Mouse (Mus musculus): ENCODE data around the gene Ak9. TPM values are rescaled to one million over a fixed set of nuclear protein-coding genes. Genes with fewer than 3 reads are reported as not detected.

Gene Ak9
- polyA plus RNA-seq, 1 experiment from 2014 or later = 0.46 TPM

DNA sequence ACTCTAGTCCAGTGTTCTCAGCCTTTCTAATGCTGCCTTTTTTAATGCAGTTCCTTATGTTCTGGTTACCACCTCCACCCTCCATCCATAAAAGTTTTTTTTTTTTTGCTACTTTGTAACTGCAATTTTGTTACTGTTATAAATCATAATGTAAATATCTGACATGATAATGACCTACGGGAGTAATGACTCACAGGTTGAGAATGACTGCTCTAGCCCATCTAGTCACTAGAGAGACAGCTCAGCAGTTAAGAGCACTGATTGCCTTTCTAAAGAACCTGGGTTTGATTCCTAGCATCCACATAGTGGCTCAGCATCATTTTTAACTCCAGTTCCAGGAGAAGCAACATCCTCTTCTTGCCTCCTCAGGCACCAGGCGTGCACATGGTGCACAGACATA is 21.7 kb upstream of the Ak9 start:
- ATAC-seq (ENCODE audit: low FRiP score) (no peak), DNase-seq (ENCODE audit: low spot score) (no peak)
- Histone ChIP-seq H3K9ac (ENCODE audit: low read depth, low read length) (no peak overlapping the region), H3K4me3 (ENCODE audit: low read depth, low read length) (no peak overlapping the region), H3K4me1 (replicated peaks; ENCODE audit: control insufficient read depth, insufficient read depth, low read length) (no peaks in the 10 kb centered on the region), H3K27ac (ENCODE audit: low read depth, low read length) (no peak overlapping the region), H3K9me3 (ENCODE audit: control insufficient read depth, low read length) (no peaks in the 10 kb centered on the region), H3K27me3 (ENCODE audit: control insufficient read depth, insufficient read depth, low read length) (no peaks in the 10 kb centered on the region), H3K4me2 (replicated peaks; ENCODE audit: low read depth, low read length) (no peak overlapping the region), H3K36me3 (ENCODE audit: control insufficient read depth, insufficient read depth, low read length) (no peaks in the 10 kb centered on the region)
- 87% methylated on average over 2 of the region's 2 CpGs for WGBS

DNA sequence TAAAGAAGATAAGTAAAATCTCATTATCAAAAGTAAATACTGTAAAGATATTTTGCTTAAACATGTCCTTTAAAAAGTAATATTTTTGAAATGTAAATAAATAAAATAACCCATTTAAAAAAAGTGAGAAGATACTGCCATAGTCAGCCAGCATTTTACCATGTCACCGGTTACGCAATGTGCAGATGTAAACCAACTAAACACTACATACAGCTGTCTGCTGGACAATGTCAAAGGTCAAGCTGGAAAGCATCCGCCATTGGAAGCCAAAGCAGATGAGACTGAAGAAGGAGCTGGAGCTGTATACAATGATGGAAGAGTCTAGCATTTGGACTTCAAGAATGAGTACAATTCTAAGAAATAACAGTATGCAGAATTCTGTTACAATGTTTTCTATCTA is 16.2 kb upstream of the Ak9 start:
- 85% methylated on average over 3 of the region's 3 CpGs for WGBS
- H3K9me3 ChIP-seq (ENCODE audit: control insufficient read depth, low read length) = no peaks in the 10 kb centered on the region
- H3K27ac ChIP-seq (ENCODE audit: low read depth, low read length) = no peak overlapping the region
- no peaks in the 10 kb centered on the region for H3K36me3 ChIP-seq (ENCODE audit: control insufficient read depth, insufficient read depth, low read length)
- H3K4me1 ChIP-seq (replicated peaks; ENCODE audit: control insufficient read depth, insufficient read depth, low read length) = no peaks in the 10 kb centered on the region
- H3K27me3 ChIP-seq (ENCODE audit: control insufficient read depth, insufficient read depth, low read length) = no peaks in the 10 kb centered on the region
- DNase-seq (ENCODE audit: low spot score) = no peak
- H3K4me3 ChIP-seq (ENCODE audit: low read depth, low read length) = no peak overlapping the region
- H3K4me2 ChIP-seq (replicated peaks; ENCODE audit: low read depth, low read length) = no peak overlapping the region
- no peak for ATAC-seq (ENCODE audit: low FRiP score)
- no peak overlapping the region for H3K9ac ChIP-seq (ENCODE audit: low read depth, low read length)

DNA sequence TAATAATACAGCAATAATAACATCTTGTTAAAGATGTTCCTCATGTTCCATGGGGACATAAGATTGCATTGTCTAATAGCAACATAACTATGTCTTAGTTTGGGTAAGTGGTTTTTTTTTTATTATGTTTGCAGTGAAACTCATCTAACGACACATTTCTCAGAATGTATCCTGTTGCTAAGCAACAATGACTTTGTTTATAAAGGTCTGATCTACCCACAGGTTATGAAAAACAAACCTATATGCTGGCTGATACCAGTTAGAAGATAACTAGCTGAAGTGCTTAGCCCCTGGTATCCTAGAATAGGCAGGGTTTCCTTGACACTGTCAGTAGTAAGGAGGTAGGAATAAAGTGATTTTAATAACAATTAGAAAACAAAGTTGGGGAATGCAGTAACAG is 15.7 kb upstream of the Ak9 start:
- Histone ChIP-seq H3K27ac (ENCODE audit: low read depth, low read length) (no peak overlapping the region), H3K9me3 (ENCODE audit: control insufficient read depth, low read length) (no peaks in the 10 kb centered on the region), H3K27me3 (ENCODE audit: control insufficient read depth, insufficient read depth, low read length) (no peaks in the 10 kb centered on the region), H3K9ac (ENCODE audit: low read depth, low read length) (no peak overlapping the region), H3K4me2 (replicated peaks; ENCODE audit: low read depth, low read length) (no peak overlapping the region), H3K4me3 (ENCODE audit: low read depth, low read length) (no peak overlapping the region), H3K36me3 (ENCODE audit: control insufficient read depth, insufficient read depth, low read length) (no peaks in the 10 kb centered on the region), H3K4me1 (replicated peaks; ENCODE audit: control insufficient read depth, insufficient read depth, low read length) (no peaks in the 10 kb centered on the region)
- 90% methylated on average over 1 of the region's 1 CpGs for WGBS
- DNase-seq (ENCODE audit: low spot score) (no peak), ATAC-seq (ENCODE audit: low FRiP score) (no peak)

DNA sequence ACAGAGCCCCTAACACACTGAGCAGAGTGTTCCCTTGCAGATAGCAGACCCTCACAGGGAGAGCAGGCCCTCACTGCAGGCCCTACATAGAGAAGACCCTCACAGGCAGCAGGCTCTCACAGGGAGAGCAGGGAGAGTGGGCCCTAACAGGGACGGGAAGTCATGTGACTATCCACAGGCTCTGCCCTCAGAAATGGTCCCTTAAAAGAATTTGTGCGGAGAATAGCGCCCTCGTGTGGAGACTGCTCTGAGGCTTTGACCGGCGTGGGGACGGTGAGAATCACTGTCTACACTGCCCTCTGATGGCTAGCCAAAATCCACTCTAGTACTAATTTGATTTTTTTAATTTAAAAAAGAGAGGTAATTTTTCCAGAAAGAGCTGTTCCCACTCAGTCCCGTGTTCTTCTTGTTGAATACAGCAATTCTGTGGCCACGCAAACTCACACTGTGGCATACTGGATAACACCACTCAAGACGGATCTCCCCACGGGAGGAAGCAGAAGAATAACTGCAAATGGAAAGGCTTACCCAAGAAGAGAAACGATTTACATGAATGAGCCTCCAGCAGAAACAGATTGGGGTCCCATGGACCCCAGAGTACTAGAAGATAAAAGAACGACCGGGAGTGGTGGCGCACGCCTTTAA is 14.9 kb upstream of the Ak9 start:
- WGBS = 40% methylated on average over 16 of the region's 16 CpGs

GRCm38 (mm10) chr10:41291021-41291420 is 12.8 kb upstream of the Ak9 start:
- Histone ChIP-seq H3K4me3 (ENCODE audit: low read depth, low read length) (no peak overlapping the region), H3K4me1 (replicated peaks; ENCODE audit: control insufficient read depth, insufficient read depth, low read length) (no peaks in the 10 kb centered on the region), H3K4me2 (replicated peaks; ENCODE audit: low read depth, low read length) (no peak overlapping the region), H3K27ac (ENCODE audit: low read depth, low read length) (no peak overlapping the region), H3K9ac (ENCODE audit: low read depth, low read length) (no peak overlapping the region), H3K9me3 (ENCODE audit: control insufficient read depth, low read length) (no peaks in the 10 kb centered on the region), H3K36me3 (ENCODE audit: control insufficient read depth, insufficient read depth, low read length) (no peaks in the 10 kb centered on the region), H3K27me3 (ENCODE audit: control insufficient read depth, insufficient read depth, low read length) (no peaks in the 10 kb centered on the region)
- ATAC-seq (ENCODE audit: low FRiP score) (no peak), DNase-seq (ENCODE audit: low spot score) (no peak)
- 90% methylated on average over 2 of the region's 2 CpGs for WGBS

More for the DNA sequence above, 14.9 kb upstream of the Ak9 start:
- Histone ChIP-seq H3K9ac (ENCODE audit: low read depth, low read length) (peak overlapping the region; percentile 31), H3K4me2 (replicated peaks; ENCODE audit: low read depth, low read length) (no peak overlapping the region), H3K4me1 (replicated peaks; ENCODE audit: control insufficient read depth, insufficient read depth, low read length) (no peaks in the 10 kb centered on the region), H3K27me3 (ENCODE audit: control insufficient read depth, insufficient read depth, low read length) (no peaks in the 10 kb centered on the region), H3K4me3 (ENCODE audit: low read depth, low read length) (no peak overlapping the region), H3K36me3 (ENCODE audit: control insufficient read depth, insufficient read depth, low read length) (no peaks in the 10 kb centered on the region), H3K27ac (ENCODE audit: low read depth, low read length) (no peak overlapping the region), H3K9me3 (ENCODE audit: control insufficient read depth, low read length) (no peaks in the 10 kb centered on the region)
- ATAC-seq (ENCODE audit: low FRiP score) = peak; percentile 88
- DNase-seq (ENCODE audit: low spot score) = peak; percentile 96

DNA sequence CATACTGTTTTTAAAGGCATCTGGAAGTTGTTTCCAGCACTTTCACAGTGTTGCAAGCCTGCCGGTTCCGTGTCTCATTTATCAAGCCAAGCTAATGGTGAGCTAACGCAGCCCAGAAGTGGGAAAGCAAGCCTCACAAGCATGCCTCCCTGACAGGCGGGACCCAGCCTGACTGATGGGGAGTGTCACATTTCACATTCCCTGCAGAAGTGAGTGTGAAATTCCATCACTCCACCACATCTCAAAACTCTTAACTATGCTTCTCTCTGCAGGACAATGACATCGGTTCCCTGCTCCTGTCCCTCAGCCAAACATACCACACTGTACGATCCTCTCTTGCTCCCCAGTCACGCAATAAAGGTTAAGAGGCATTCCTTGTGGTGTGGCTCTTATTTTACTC is 10.8 kb upstream of the Ak9 start:
- DNase-seq (ENCODE audit: low spot score) (peak; percentile 30), ATAC-seq (ENCODE audit: low FRiP score) (no peak)
- Histone ChIP-seq H3K27me3 (ENCODE audit: control insufficient read depth, insufficient read depth, low read length) (no peaks in the 10 kb centered on the region), H3K4me2 (replicated peaks; ENCODE audit: low read depth, low read length) (no peak overlapping the region), H3K36me3 (ENCODE audit: control insufficient read depth, insufficient read depth, low read length) (no peaks in the 10 kb centered on the region), H3K27ac (ENCODE audit: low read depth, low read length) (no peak overlapping the region), H3K4me3 (ENCODE audit: low read depth, low read length) (no peak overlapping the region), H3K4me1 (replicated peaks; ENCODE audit: control insufficient read depth, insufficient read depth, low read length) (no peaks in the 10 kb centered on the region), H3K9me3 (ENCODE audit: control insufficient read depth, low read length) (no peaks in the 10 kb centered on the region), H3K9ac (ENCODE audit: low read depth, low read length) (no peak overlapping the region)
- 16% methylated on average over 7 of the region's 7 CpGs for whole genome bisulfite sequencing

DNA sequence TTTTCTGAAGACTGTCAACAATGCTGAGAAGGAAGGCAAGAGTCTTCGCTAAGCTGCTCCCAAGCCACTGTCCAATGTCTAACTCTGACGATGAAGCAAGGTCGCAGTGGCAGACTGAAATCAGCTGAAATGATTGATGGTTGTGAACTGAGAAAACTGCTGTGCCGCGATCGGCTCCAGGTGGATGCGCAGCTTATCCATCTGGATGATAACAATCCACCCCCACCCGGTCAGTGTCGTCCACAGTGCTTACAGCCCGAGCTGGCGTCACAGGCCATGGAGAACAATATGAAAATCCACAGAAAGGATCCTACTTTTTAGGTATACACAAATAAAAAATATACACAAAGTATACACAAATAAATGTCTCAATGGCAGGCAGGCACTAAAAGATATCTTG is 9.0 kb upstream of the Ak9 start:
- Histone ChIP-seq H3K4me1 (replicated peaks; ENCODE audit: control insufficient read depth, insufficient read depth, low read length) (no peaks in the 10 kb centered on the region), H3K9me3 (ENCODE audit: control insufficient read depth, low read length) (no peaks in the 10 kb centered on the region), H3K36me3 (ENCODE audit: control insufficient read depth, insufficient read depth, low read length) (no peaks in the 10 kb centered on the region), H3K4me3 (ENCODE audit: low read depth, low read length) (no peak overlapping the region), H3K27ac (ENCODE audit: low read depth, low read length) (no peak overlapping the region), H3K9ac (ENCODE audit: low read depth, low read length) (no peak overlapping the region), H3K4me2 (replicated peaks; ENCODE audit: low read depth, low read length) (no peak overlapping the region), H3K27me3 (ENCODE audit: control insufficient read depth, insufficient read depth, low read length) (no peaks in the 10 kb centered on the region)
- WGBS = 65% methylated on average over 11 of the region's 11 CpGs
- ATAC-seq (ENCODE audit: low FRiP score) (peak; percentile 78), DNase-seq (ENCODE audit: low spot score) (peak; percentile 9)

GRCm38 (mm10) chr10:41295145-41295544 is 8.6 kb upstream of the Ak9 start:
- Histone ChIP-seq H3K4me2 (replicated peaks; ENCODE audit: low read depth, low read length) (no peak overlapping the region), H3K36me3 (ENCODE audit: control insufficient read depth, insufficient read depth, low read length) (no peaks in the 10 kb centered on the region), H3K27me3 (ENCODE audit: control insufficient read depth, insufficient read depth, low read length) (no peaks in the 10 kb centered on the region), H3K27ac (ENCODE audit: low read depth, low read length) (no peak overlapping the region), H3K9ac (ENCODE audit: low read depth, low read length) (no peak overlapping the region), H3K9me3 (ENCODE audit: control insufficient read depth, low read length) (no peaks in the 10 kb centered on the region), H3K4me1 (replicated peaks; ENCODE audit: control insufficient read depth, insufficient read depth, low read length) (no peaks in the 10 kb centered on the region), H3K4me3 (ENCODE audit: low read depth, low read length) (no peak overlapping the region)
- ATAC-seq (ENCODE audit: low FRiP score) (peak; percentile 87), DNase-seq (ENCODE audit: low spot score) (peak; percentile 55)
- WGBS = 40% methylated on average over 7 of the region's 7 CpGs

DNA sequence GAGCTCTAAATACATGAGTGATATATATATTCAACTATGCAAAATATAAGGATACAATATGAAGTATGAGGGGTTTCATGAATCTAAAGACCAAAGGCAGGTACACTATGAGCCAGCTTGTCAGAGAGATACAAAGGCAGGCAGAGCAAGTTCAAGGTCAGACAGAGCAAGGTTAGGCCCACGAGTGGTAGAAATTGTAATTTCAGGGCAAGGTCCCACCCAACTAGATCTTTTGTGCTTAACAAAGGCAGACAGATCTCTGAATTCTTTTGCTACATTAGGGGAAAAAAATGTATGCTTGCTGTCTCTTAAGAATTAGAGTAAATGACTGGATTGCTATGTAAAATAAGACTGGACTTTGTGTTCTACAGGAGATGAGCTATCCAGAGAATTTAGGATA is 3.6 kb upstream of the Ak9 start:
- no peaks in the 10 kb centered on the region for H3K9me3 ChIP-seq (ENCODE audit: control insufficient read depth, low read length)
- 58% methylated on average over 1 of the region's 1 CpGs for WGBS
- no peaks in the 10 kb centered on the region for H3K27me3 ChIP-seq (ENCODE audit: control insufficient read depth, insufficient read depth, low read length)
- no peak overlapping the region for H3K4me2 ChIP-seq (replicated peaks; ENCODE audit: low read depth, low read length)
- H3K4me1 ChIP-seq (replicated peaks; ENCODE audit: control insufficient read depth, insufficient read depth, low read length) = no peaks in the 10 kb centered on the region
- no peak overlapping the region for H3K9ac ChIP-seq (ENCODE audit: low read depth, low read length)
- DNase-seq (ENCODE audit: low spot score) (no peak), ATAC-seq (ENCODE audit: low FRiP score) (no peak)
- H3K27ac ChIP-seq (ENCODE audit: low read depth, low read length) = no peak overlapping the region
- H3K36me3 ChIP-seq (ENCODE audit: control insufficient read depth, insufficient read depth, low read length) = no peaks in the 10 kb centered on the region
- H3K4me3 ChIP-seq (ENCODE audit: low read depth, low read length) = no peak overlapping the region
